Mouse (Mus musculus) inflammation-experienced regulatory T-cells, adult 6 months (primary cell): ENCODE data around the gene Lefty1. TPM values are rescaled to one million over a fixed set of nuclear protein-coding genes. Genes with fewer than 3 reads are reported as not detected.
"Not testable (repeated sequence)": the region's sequence is repeated elsewhere in the genome, so short reads cannot be mapped to it uniquely, and the experiment has no call there.

Experiments
- ATAC-seq: one replicate; pipeline ENCODE4 v1.8.0; 2017
- polyA plus RNA-seq, 3 experiments: library from polyadenylated mRNA; unstranded; fragments of 100-300 nt; shearing (Covaris generic); gene quantifications; one replicate each; pipeline ENCODE4 v1.2.1; 2017

The Lefty1 gene
- polyA plus RNA-seq, 3 experiments from 2014 or later: not detected

GRCm38 (mm10) chr1:180956973-180957381 lies 22.2 kb downstream of the Lefty1 start:
- no peak for ATAC-seq

- no peak for ATAC-seq
Measured at GRCm38 (mm10) chr1:180957989-180958388, 23.2 kb downstream of the Lefty1 start.

GRCm38 (mm10) chr1:180958797-180959196 lies 24.0 kb downstream of the Lefty1 start:
- no peak for ATAC-seq

GRCm38 (mm10) chr1:180965786-180966185 lies 31.0 kb downstream of the Lefty1 start:
- ATAC-seq: no peak

- ATAC-seq: no peak
Measured at GRCm38 (mm10) chr1:180966542-180966941, 31.7 kb downstream of the Lefty1 start.

- no peak for ATAC-seq
Measured at GRCm38 (mm10) chr1:180967261-180967660, 32.4 kb downstream of the Lefty1 start.

- ATAC-seq: no peak
Measured at GRCm38 (mm10) chr1:180972941-180973340, 38.1 kb downstream of the Lefty1 start.

GRCm38 (mm10) chr1:180974126-180974746 lies 39.4 kb downstream of the Lefty1 start:
- peak; percentile 60 for ATAC-seq

- ATAC-seq: peak; percentile 65
Measured at GRCm38 (mm10) chr1:180976110-180976679, 41.4 kb downstream of the Lefty1 start.

GRCm38 (mm10) chr1:180979484-180980251 lies 44.8 kb downstream of the Lefty1 start:
- ATAC-seq: no peak

- ATAC-seq: no peak
Measured at GRCm38 (mm10) chr1:180980464-180980863, 45.6 kb downstream of the Lefty1 start.

- not testable (repeated sequence) for ATAC-seq
Measured at GRCm38 (mm10) chr1:180981298-180982046, 46.6 kb downstream of the Lefty1 start.

- no peak for ATAC-seq
Measured at GRCm38 (mm10) chr1:180986701-180987100, 51.9 kb downstream of the Lefty1 start.

GRCm38 (mm10) chr1:180987759-180988158 lies 52.9 kb downstream of the Lefty1 start:
- ATAC-seq: peak; percentile 71

Other genes with a start within 250 kb of the Lefty1 start
- gene Mixl1, start 238.0 kb upstream of the Lefty1 start, polyA plus RNA-seq: under 1 TPM in 2 of 3 experiments, not detected in 1; 0.15 to 0.20 TPM
- gene Acbd3, start 209.0 kb upstream of the Lefty1 start, polyA plus RNA-seq: 10 to 100 TPM; 10.9 to 14.4 (median 14.0) TPM
- 100 to 1,000 TPM; 553 to 843 (median 762) TPM for gene H3f3a, start 121.1 kb upstream of the Lefty1 start, polyA plus RNA-seq
- 10 to 100 TPM; 33.8 to 42.9 (median 37.5) TPM for gene Sde2, start 83.9 kb upstream of the Lefty1 start, polyA plus RNA-seq
- gene Lefty2, start 41.9 kb upstream of the Lefty1 start, polyA plus RNA-seq: not detected
- gene Pycr2, start 30.7 kb upstream of the Lefty1 start, polyA plus RNA-seq: 10 to 100 TPM; 39.9 to 46.0 (median 44.5) TPM
- gene Tmem63a, start 7.3 kb downstream of the Lefty1 start, polyA plus RNA-seq: 10 to 100 TPM; 12.8 to 18.6 (median 14.0) TPM
- 100 to 1,000 TPM in 2 of 3 experiments, 10 to 100 TPM in 1; 40.9 to 267 (median 215) TPM for gene Ephx1, start 85.9 kb downstream of the Lefty1 start, polyA plus RNA-seq
- gene 9130409I23Rik, start 116.2 kb downstream of the Lefty1 start, polyA plus RNA-seq: not detected
- gene Nvl, start 209.2 kb downstream of the Lefty1 start, polyA plus RNA-seq: 10 to 100 TPM; 30.7 to 48.4 (median 36.3) TPM
- 10 to 100 TPM; 65.6 to 94.3 (median 73.6) TPM for gene Cnih4, start 209.7 kb downstream of the Lefty1 start, polyA plus RNA-seq